Mouse (Mus musculus) intestine, postnatal 0 days (tissue): ENCODE measurements around the gene Zkscan1. TPM values are rescaled to one million over a fixed set of nuclear protein-coding genes. Genes with fewer than 3 reads are reported as not detected.
"Not testable (repeated sequence)": the region's sequence is repeated elsewhere in the genome, so short reads cannot be mapped to it uniquely, and the experiment has no call there.

ENCODE experiments used
- ATAC-seq: fragments of 200-750 bp; cut with Nextera tagmentation; 2 replicates; pipeline ENCODE4 v1.8.0; 2017; ENCODE audit warnings: mild to moderate bottlenecking, moderate TSS enrichment, moderate library complexity
- H3K27ac ChIP-seq: fragments of 300-500 bp; sonication (generic); 2 replicates; pipeline ENCODE4 v1.5.1; 2014; ENCODE audit warnings: mild to moderate bottlenecking, low read depth, low read length, moderate library complexity
- H3K27me3 ChIP-seq: fragments of 300-500 bp; sonication (generic); replicated peaks from 2 replicates; pipeline ENCODE4 v1.6.1; 2014; ENCODE audit warnings: low read length, mixed read lengths; ENCODE audit not compliant: control insufficient read depth, insufficient read depth
- H3K36me3 ChIP-seq: fragments of 300-500 bp; sonication (generic); 2 replicates; pipeline ENCODE4 v1.6.1; 2014; ENCODE audit warnings: mild to moderate bottlenecking, moderate library complexity; ENCODE audit not compliant: control insufficient read depth, insufficient read depth
- H3K4me1 ChIP-seq: fragments of 300-500 bp; sonication (generic); replicated peaks from 2 replicates; pipeline ENCODE4 v1.6.1; 2014; ENCODE audit warnings: antibody characterized with exemption, low read length, mixed read lengths; ENCODE audit not compliant: control insufficient read depth, insufficient read depth
- H3K4me2 ChIP-seq: fragments of 300-500 bp; sonication (generic); replicated peaks from 2 replicates; pipeline ENCODE4 v1.6.1; 2014; ENCODE audit warnings: low read depth, mild to moderate bottlenecking, moderate library complexity
- H3K4me3 ChIP-seq: fragments of 300-500 bp; sonication (generic); 2 replicates; pipeline ENCODE4 v1.5.1; 2014; ENCODE audit warnings: low read depth, low read length
- H3K9ac ChIP-seq: fragments of 300-500 bp; sonication (generic); 2 replicates; pipeline ENCODE4 v1.6.1; 2014; ENCODE audit warnings: mild to moderate bottlenecking, low read depth, low read length
- H3K9me3 ChIP-seq: fragments of 300-500 bp; sonication (generic); 2 replicates; pipeline ENCODE4 v1.6.1; 2016; ENCODE audit warnings: mixed run types; ENCODE audit not compliant: control insufficient read depth
- CTCF ChIP-seq: sonication (generic); IDR thresholded peaks from 2 replicates; pipeline ENCODE4 v1.5.1; 2016; ENCODE audit warnings: low read depth, mild to moderate bottlenecking, control low read depth, antibody characterized with exemption, moderate library complexity
- WGBS: fragments of 180-500 bp; shearing (Covaris S2); extraction: QIAGEN DNeasy Blood & Tissue Kit; methylation state at CpG from one replicate; pipeline ENCODE4 v1.1.7; 2014; 5-methylcytosine and 5-hydroxymethylcytosine counted together
- polyA plus RNA-seq: library from polyadenylated mRNA; unstranded; fragments of >200 nt; fragmentation: Nextera tagmentation; extraction: Ambion mirVana; gene quantifications from 2 replicates; pipeline ENCODE4 v1.2.1, GENCODE M21; 2015

Gene Zkscan1
- polyA plus RNA-seq, result 5.6 and 6.5 TPM in 2 replicates

GRCm38 (mm10) chr5:138084996-138085395, at the start of gene Zkscan1:
Gene Zkscan1, plus strand, starts transcription at chr5:138085084.
- peak within 1 kb of the TSS; percentile 98 for H3K4me3 ChIP-seq
- H3K4me2 ChIP-seq, result peak within 1 kb of the TSS; percentile 71
- H3K9me3 ChIP-seq, result no peaks in the 10 kb centered on the region
- peak within 1 kb of the TSS; percentile 97 for H3K9ac ChIP-seq
- H3K27me3 ChIP-seq, result no peaks in the 10 kb centered on the region
- ATAC-seq, result peak; percentile 85
- H3K4me1 ChIP-seq, result peaks cover 7% of the 10 kb centered on the region; the same call in 1 of the 2 replicates
- TF ChIP-seq CTCF, result no peak
- under 1% methylated on average over 27 of the region's 27 CpGs for WGBS
- H3K36me3 ChIP-seq, result no peaks in the 10 kb centered on the region
- H3K27ac ChIP-seq, result peak within 1 kb of the TSS; percentile 98

GRCm38 (mm10) chr5:138052894-138053293, 32.0 kb upstream of the Zkscan1 start, which contains the start of gene Smok3c:
Gene Smok3c, plus strand, starts transcription at chr5:138053194.
- H3K27ac ChIP-seq, H3K4me1 ChIP-seq, H3K9me3 ChIP-seq, H3K36me3 ChIP-seq, ATAC-seq, H3K27me3 ChIP-seq, H3K4me3 ChIP-seq, H3K4me2 ChIP-seq, H3K9ac ChIP-seq: not testable (repeated sequence)
- WGBS, result no CpG with 5 or more reads among the region's 5 CpGs

DNA sequence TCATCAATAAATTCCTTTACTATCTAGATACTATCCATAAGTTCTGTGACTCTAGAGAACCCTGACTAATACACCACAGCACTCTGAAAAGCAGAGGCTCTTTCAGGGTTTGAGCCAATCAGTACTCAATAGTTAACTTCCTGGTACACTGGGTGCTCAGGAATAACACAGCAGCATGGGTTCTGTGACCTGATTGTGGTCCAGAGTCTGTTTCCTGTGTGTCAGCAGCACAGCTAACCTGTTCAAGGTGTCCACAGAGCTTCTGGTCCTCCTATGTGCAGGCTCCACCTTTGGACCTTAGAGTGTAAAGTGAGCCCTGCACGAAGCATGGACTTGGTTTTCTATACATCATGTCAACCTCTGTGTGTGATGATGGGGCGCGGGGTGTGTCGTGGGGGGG, 11.1 kb upstream of the Zkscan1 start:
- no peak overlapping the region for H3K27ac ChIP-seq
- H3K27me3 ChIP-seq, result no peaks in the 10 kb centered on the region
- no peaks in the 10 kb centered on the region for H3K36me3 ChIP-seq
- peak; percentile 59; the same call in 1 of the 2 replicates for ATAC-seq
- H3K4me3 ChIP-seq, result no peak overlapping the region
- no peaks in the 10 kb centered on the region for H3K4me1 ChIP-seq
- no peak overlapping the region for H3K9ac ChIP-seq
- H3K4me2 ChIP-seq, result no peak overlapping the region
- no peaks in the 10 kb centered on the region for H3K9me3 ChIP-seq
- WGBS, result 83% methylated on average over 4 of the region's 4 CpGs
- TF ChIP-seq CTCF, result no peak

DNA sequence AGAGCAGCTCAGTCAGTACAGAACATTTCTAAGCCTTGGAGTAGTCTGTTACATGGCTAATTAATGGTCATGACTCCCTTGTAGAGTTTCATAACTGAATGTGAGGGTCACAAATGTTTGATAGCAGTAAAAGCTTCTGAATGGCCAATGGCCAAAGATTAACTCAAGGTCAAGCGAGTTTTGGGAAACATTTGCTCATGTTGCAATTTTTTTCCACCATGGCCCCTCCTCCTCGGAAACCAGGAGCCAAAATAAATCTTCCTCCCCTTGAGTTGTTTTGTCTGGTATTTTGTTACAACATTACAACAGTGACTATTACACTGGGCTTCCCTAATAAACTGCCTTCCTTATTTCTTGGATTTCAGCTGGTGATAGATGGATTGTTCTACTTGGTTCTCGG, 9.2 kb upstream of the Zkscan1 start:
- ATAC-seq, result no peak
- WGBS, result 75% methylated on average over 3 of the region's 3 CpGs
- no peaks in the 10 kb centered on the region for H3K9me3 ChIP-seq

DNA sequence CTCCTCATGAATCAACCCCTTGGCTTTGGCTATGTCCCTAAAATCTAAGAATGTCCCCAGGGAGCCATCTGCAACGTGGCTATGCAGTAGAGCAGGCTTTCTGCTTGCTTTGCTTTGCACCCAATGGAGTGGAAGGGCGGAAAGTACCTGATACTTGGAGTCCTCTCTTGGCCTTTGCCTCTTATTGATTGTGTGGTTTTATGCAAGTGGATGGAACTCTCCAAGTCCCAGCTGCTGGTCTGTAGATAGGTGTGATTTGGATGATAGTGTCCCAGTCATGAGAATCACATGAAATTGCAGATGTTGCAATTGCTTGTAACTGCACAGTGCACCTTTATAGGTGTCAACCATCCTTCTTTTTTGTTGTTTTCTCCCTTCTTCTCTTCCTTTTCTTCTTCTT, 8.7 kb upstream of the Zkscan1 start:
- no peaks in the 10 kb centered on the region for H3K9me3 ChIP-seq
- no peaks in the 10 kb centered on the region for H3K36me3 ChIP-seq
- H3K9ac ChIP-seq, result no peak overlapping the region
- H3K4me2 ChIP-seq, result no peak overlapping the region
- no peaks in the 10 kb centered on the region for H3K27me3 ChIP-seq
- H3K4me1 ChIP-seq, result no peaks in the 10 kb centered on the region
- no peak overlapping the region for H3K27ac ChIP-seq
- WGBS, result 55% methylated on average over 2 of the region's 2 CpGs
- TF ChIP-seq CTCF, result no peak
- 0 out of 2 replicates have a peak, but pooled peaks have one; percentile 10 for ATAC-seq
- no peak overlapping the region for H3K4me3 ChIP-seq

More for the DNA sequence above, 9.2 kb upstream of the Zkscan1 start:
- no peak overlapping the region for H3K9ac ChIP-seq
- H3K4me3 ChIP-seq, result no peak overlapping the region
- H3K27me3 ChIP-seq, result no peaks in the 10 kb centered on the region
- no peak for TF ChIP-seq CTCF
- no peaks in the 10 kb centered on the region for H3K4me1 ChIP-seq
- no peak overlapping the region for H3K27ac ChIP-seq
- H3K36me3 ChIP-seq, result no peaks in the 10 kb centered on the region
- no peak overlapping the region for H3K4me2 ChIP-seq

GRCm38 (mm10) chr5:138080456-138080855, 4.4 kb upstream of the Zkscan1 start:
- H3K4me3 ChIP-seq, result no peak overlapping the region
- 0 out of 2 replicates have a peak, but pooled peaks cover 2% of the 10 kb centered on the region for H3K4me1 ChIP-seq
- H3K27me3 ChIP-seq, result no peaks in the 10 kb centered on the region
- no peak for TF ChIP-seq CTCF
- no peak overlapping the region for H3K27ac ChIP-seq
- ATAC-seq, result no peak
- no peak overlapping the region for H3K4me2 ChIP-seq
- WGBS, result 83% methylated on average over 5 of the region's 5 CpGs
- no peak overlapping the region for H3K9ac ChIP-seq
- H3K9me3 ChIP-seq, result no peaks in the 10 kb centered on the region
- no peaks in the 10 kb centered on the region for H3K36me3 ChIP-seq

- Histone ChIP-seq H3K36me3 (no peaks in the 10 kb centered on the region), H3K4me1 (0 out of 2 replicates have a peak, but pooled peaks cover 2% of the 10 kb centered on the region), H3K27ac (no peak overlapping the region), H3K4me3 (no peak overlapping the region), H3K9me3 (no peaks in the 10 kb centered on the region), H3K27me3 (no peaks in the 10 kb centered on the region), H3K4me2 (no peak overlapping the region), H3K9ac (no peak overlapping the region)
- ATAC-seq, result no peak
- 87% methylated on average over 9 of the region's 9 CpGs for WGBS
- TF ChIP-seq CTCF, result no peak
Measured at GRCm38 (mm10) chr5:138081446-138081845, 3.4 kb upstream of the Zkscan1 start.
